Mouse (Mus musculus) layer of hippocampus, postnatal 10 days (tissue): Measurements from ENCODE around the gene Pam. TPM values are rescaled to one million over a fixed set of nuclear protein-coding genes. Genes with fewer than 3 reads are reported as not detected.

ENCODE experiments used
- DNase-seq, 2 experiments: peaks; one replicate each; pipeline ENCODE4 v3.0.0; 2021; ENCODE audit warnings: low spot score in 2 of 2
- total RNA-seq, 2 experiments: library from RNA; stranded (reverse); gene quantifications; 2 replicates each; pipeline ENCODE4 v1.2.3; 2021

Pam gene
- total RNA-seq, 2 experiments from 2014 or later, result 158 to 166 TPM

GRCm38 (mm10) chr1:97834354-97834822, 261.1 kb downstream of the Pam start:
- DNase-seq, result no peak

- DNase-seq, result peak; percentile 61 to 65
Measured at GRCm38 (mm10) chr1:97833466-97834353, 261.7 kb downstream of the Pam start.

- DNase-seq, result no peak
Measured at GRCm38 (mm10) chr1:97828087-97828486, 267.4 kb downstream of the Pam start.

DNA sequence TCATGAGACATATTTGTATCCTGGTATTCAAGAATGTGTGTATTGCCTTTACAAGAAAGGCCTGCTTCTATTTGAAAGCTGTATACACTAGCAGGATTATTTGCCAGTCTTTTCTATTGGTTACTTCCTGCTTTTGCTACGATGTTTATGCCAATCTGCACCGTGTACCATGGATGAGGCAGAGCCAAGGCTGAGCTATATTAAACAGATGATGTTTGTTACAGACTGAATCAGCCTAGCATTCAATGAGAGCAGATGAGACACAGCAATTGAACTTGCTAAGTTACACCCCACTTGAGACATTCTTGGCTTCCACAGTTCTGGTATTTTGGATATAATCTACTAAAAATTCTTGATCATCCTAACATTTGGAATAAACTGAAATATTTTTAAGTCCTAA, 267.9 kb downstream of the Pam start:
- no peak for DNase-seq

- DNase-seq, result no peak
Measured at GRCm38 (mm10) chr1:97822904-97823303, 272.5 kb downstream of the Pam start.

GRCm38 (mm10) chr1:97822203-97822602, 273.2 kb downstream of the Pam start:
- no peak for DNase-seq

GRCm38 (mm10) chr1:97821282-97821681, 274.2 kb downstream of the Pam start:
- no peak for DNase-seq

- no peak for DNase-seq
Measured at GRCm38 (mm10) chr1:97809255-97809912, 286.1 kb downstream of the Pam start.

GRCm38 (mm10) chr1:97804520-97804919, 290.9 kb downstream of the Pam start:
- no peak for DNase-seq

- no peak for DNase-seq
Measured at GRCm38 (mm10) chr1:97802207-97802902, 293.1 kb downstream of the Pam start.

GRCm38 (mm10) chr1:97795936-97796335, 299.5 kb downstream of the Pam start:
- DNase-seq, result no peak

GRCm38 (mm10) chr1:97794110-97794509, 301.3 kb downstream of the Pam start:
- DNase-seq, result no peak

DNA sequence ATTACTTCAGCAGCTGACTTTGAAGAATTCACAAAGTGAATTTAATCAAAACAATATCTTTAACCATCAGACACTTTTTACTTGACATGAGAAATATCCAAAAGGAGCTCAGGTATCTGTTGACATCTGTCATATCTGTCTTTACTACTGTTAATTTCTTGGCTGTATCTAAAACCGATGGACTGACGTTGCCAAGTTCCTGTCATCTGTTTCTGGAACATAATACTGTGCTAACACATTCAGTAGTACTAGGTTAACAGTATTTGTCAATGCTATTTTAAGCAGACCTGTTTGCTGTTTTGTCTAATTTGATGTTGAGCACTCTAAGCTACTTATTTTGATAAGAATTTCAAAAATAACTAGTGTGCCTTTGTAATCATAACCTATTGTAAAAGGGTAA, 307.0 kb downstream of the Pam start:
- DNase-seq, result no peak

- DNase-seq, result no peak
Measured at GRCm38 (mm10) chr1:97787674-97788073, 307.8 kb downstream of the Pam start.

GRCm38 (mm10) chr1:97785685-97786393, 309.6 kb downstream of the Pam start:
- DNase-seq, result no peak

DNA sequence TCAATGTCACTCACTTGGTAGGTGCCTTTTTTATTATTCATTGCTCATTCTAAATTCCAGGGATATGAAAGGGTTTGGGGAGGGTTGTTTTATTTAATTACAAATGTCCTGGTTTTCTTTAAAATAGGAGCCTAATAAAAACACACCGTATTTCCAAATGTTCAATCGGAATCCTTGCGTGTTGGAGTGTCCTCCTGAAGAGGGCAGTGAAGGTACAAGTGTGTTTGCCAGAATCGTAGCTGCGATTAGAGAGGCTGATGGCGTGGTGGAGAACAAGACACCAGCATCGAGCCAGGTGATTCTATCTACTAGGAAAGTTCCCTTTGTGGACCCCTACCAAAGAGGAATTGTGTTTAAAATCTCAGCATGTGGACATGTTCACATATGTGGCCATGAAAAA, 310.5 kb downstream of the Pam start:
- DNase-seq, result no peak

GRCm38 (mm10) chr1:97781674-97782073, 313.8 kb downstream of the Pam start:
- DNase-seq, result no peak

GRCm38 (mm10) chr1:97773973-97774372, 321.5 kb downstream of the Pam start:
- DNase-seq, result no peak

DNA sequence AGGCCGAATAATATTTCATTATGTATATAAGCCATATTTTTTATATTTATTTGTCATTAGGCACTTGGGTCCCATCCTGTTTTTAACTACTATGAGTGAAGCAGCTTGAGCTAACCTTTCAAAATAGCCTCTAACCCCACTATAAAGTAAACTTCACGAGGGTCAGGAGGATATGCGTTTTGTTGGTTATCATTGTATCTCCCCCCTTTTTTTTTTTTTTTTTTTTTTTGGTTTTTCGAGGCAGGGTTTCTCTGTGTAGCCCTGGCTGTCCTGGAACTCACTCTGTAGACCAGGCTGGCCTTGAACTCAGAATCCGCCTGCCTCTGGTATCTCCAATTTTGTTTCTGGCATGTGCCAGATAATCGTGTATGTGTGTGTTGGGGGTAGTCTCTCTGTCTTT, 322.1 kb downstream of the Pam start:
- DNase-seq, result no peak

DNA sequence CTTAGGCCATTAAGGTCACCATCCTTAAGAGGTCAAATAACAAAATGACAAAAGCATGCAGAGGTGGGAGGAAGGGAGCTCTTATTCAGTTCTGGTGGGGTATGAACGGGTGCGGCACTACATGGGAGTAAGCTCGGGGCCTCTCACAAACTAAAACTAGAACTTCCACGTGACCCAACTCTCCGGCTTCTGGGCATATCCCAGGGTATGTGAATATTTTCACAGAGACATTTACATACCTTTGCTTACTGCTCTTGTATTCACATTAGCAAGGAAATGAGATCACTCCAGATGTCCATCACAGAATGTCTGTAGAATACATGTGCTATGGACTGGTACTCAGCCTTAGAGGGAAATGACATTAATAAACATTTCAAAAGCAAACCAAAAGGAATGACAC, 323.7 kb downstream of the Pam start:
- no peak for DNase-seq

- DNase-seq, result no peak
Measured at GRCm38 (mm10) chr1:97771118-97771517, 324.3 kb downstream of the Pam start.
